20 mouse cellular contexts compared by ENCODE assay signal in the genomic region with DNA sequence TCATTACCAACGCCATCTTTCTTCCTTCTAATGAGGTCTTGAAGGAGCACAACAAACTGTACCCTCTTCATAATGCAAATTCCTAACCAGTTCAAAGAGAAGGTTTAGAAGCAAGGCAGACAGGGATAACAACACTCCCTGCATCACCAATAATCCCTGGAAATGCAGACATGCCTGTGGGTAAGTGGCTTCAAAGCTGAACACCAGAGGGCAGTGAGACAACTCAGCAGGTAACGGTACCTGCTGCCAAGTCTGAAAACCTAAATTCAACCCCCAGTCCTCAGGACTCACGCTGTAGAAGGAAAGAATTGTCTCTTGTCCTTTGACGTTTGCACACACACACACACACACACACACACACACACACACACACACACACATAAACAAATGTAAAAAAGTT.
A peak's percentile ranks its signal among the peaks of the same experiment; 100 is the strongest.
DNase-seq lines count a peak whose midpoint lies in the region; ATAC-seq and TF ChIP-seq lines count a peak whose summit lies in the region.
"Had no signal": no experiment of that assay in that cellular context is flagged by ENCODE, and none has a peak within 500 bp of the region (broad histone marks: within the 10 kb centered on the region; RNA-seq: fewer than 3 reads in every experiment).

No protein-coding gene starts in this region.

- H3K4me3 ChIP-seq in kidney, adult 2 months (ENCODE audit: insufficient read depth, low read depth, low read length) = no peak overlapping the region
- no peak overlapping the region for H3K4me3 ChIP-seq in lung, embryonic 14.5 days (ENCODE audit: low read depth, low read length)
- H3K4me3 ChIP-seq in stomach, postnatal 0 days (ENCODE audit: low read depth, low read length) = no peak overlapping the region
- H3K4me3 ChIP-seq: heart, embryonic 12.5 days; hindbrain, embryonic 13.5 days; layer of hippocampus, adult 2 months; limb, embryonic 15.5 days had no signal

- 54% methylated on average over 4 of the region's 4 CpGs for WGBS in kidney, adult 2 months
- WGBS in lung, embryonic 14.5 days = 41% methylated on average over 4 of the region's 4 CpGs
- WGBS in stomach, postnatal 0 days = 48% methylated on average over 4 of the region's 4 CpGs

- H3K4me1 ChIP-seq in kidney, adult 2 months (ENCODE audit: control insufficient read depth, insufficient read depth, low read length) = no peaks in the 10 kb centered on the region
- no peaks in the 10 kb centered on the region; the same call in 1 of the 2 replicates for H3K4me1 ChIP-seq in lung, embryonic 14.5 days (ENCODE audit: insufficient read depth)
- no peaks in the 10 kb centered on the region for H3K4me1 ChIP-seq in stomach, postnatal 0 days (replicated peaks; ENCODE audit: control insufficient read depth, insufficient read depth)
- H3K4me1 ChIP-seq: hindbrain, embryonic 13.5 days; limb, embryonic 15.5 days had no signal

- peak; percentile 31 for TF ChIP-seq CTCF in kidney, adult 2 months (conservative IDR thresholded peaks at IDR 0.05; ENCODE audit: insufficient read depth, insufficient read length, low read depth, low read length)
- peak; percentile 23 for TF ChIP-seq CTCF in lung, embryonic 14.5 days (IDR thresholded peaks at IDR 0.05; ENCODE audit: low read depth)
- TF ChIP-seq CTCF in stomach, postnatal 0 days (IDR thresholded peaks at IDR 0.05; ENCODE audit: low read depth) = peak; percentile 59

- no peak overlapping the region for H3K27ac ChIP-seq in kidney, adult 2 months (ENCODE audit: insufficient read depth, low read depth, low read length)
- no peak overlapping the region for H3K27ac ChIP-seq in lung, embryonic 14.5 days (ENCODE audit: low read depth)
- H3K27ac ChIP-seq in stomach, postnatal 0 days (replicated peaks) = no peak overlapping the region
- H3K27ac ChIP-seq: hindbrain, embryonic 13.5 days; layer of hippocampus, adult 2 months; limb, embryonic 15.5 days had no signal

- no peak for ATAC-seq in lung, embryonic 14.5 days (ENCODE audit: insufficient read depth)
- no peak for ATAC-seq in stomach, postnatal 0 days (ENCODE audit: low FRiP score, low TSS enrichment)
- ATAC-seq: intestine, embryonic 16.5 days; midbrain, embryonic 16.5 days had no signal

- H3K36me3 ChIP-seq in kidney, adult 2 months (ENCODE audit: control insufficient read depth, insufficient read depth, low read length) = no peaks in the 10 kb centered on the region
- H3K36me3 ChIP-seq in lung, embryonic 14.5 days (ENCODE audit: insufficient read depth) = no peaks in the 10 kb centered on the region
- H3K36me3 ChIP-seq in stomach, postnatal 0 days (ENCODE audit: control insufficient read depth, insufficient read depth, low read length) = no peaks in the 10 kb centered on the region
- H3K36me3 ChIP-seq: heart, embryonic 12.5 days; hindbrain, embryonic 13.5 days; limb, embryonic 15.5 days had no signal

- peak; percentile 45 to 56 for DNase-seq in cerebellum, postnatal 14 days
- no peak for DNase-seq in cerebellum, adult 9-11 months
- no peak for DNase-seq in kidney, adult 2 months
- no peak for DNase-seq in kidney, adult 8-10 months
- DNase-seq in lung, embryonic 14.5 days = no peak
- no peak for DNase-seq in lung, postnatal 14 days
- DNase-seq in stomach, postnatal 0 days (ENCODE audit: low spot score) = no peak
- DNase-seq in adrenal gland, postnatal 25 days = no peak
- DNase-seq: kidney, postnatal 14 days; layer of hippocampus, postnatal 36 days; lung, postnatal 36 days; right cerebral cortex, postnatal 25 days; thymus, adult 18-20 months; thymus, postnatal 4 days had no signal

- no peak for TF ChIP-seq POLR2A in kidney, adult 2 months (IDR thresholded peaks at IDR 0.05; ENCODE audit: low read depth, low read length)

- H3K9me3 ChIP-seq in lung, embryonic 14.5 days (ENCODE audit: low read depth, low read length) = no peaks in the 10 kb centered on the region
- no peaks in the 10 kb centered on the region for H3K9me3 ChIP-seq in stomach, postnatal 0 days (ENCODE audit: control insufficient read depth, low read length)
- H3K9me3 ChIP-seq: heart, embryonic 12.5 days; hindbrain, embryonic 13.5 days; limb, embryonic 15.5 days had no signal

- H3K4me2 ChIP-seq in lung, embryonic 14.5 days = no peak overlapping the region
- no peak overlapping the region for H3K4me2 ChIP-seq in stomach, postnatal 0 days (replicated peaks; ENCODE audit: low read depth)
- H3K4me2 ChIP-seq: heart, embryonic 12.5 days; hindbrain, embryonic 13.5 days; limb, embryonic 15.5 days had no signal

- H3K27me3 ChIP-seq in kidney, adult 2 months (replicated peaks; ENCODE audit: control insufficient read depth, insufficient read depth, low read length) = no peaks in the 10 kb centered on the region
- no peaks in the 10 kb centered on the region for H3K27me3 ChIP-seq in lung, embryonic 14.5 days (ENCODE audit: insufficient read depth, low read length)
- no peaks in the 10 kb centered on the region for H3K27me3 ChIP-seq in stomach, postnatal 0 days (ENCODE audit: control insufficient read depth, insufficient read depth, low read length)
- H3K27me3 ChIP-seq: heart, embryonic 12.5 days; hindbrain, embryonic 13.5 days; limb, embryonic 15.5 days had no signal

- no peak for TF ChIP-seq EP300 in stomach, postnatal 0 days (optimal IDR thresholded peaks at IDR 0.05)

- no peak overlapping the region for H3K9ac ChIP-seq in lung, embryonic 14.5 days
- no peak overlapping the region for H3K9ac ChIP-seq in stomach, postnatal 0 days (ENCODE audit: low read length)
- H3K9ac ChIP-seq: heart, embryonic 12.5 days; hindbrain, embryonic 13.5 days; limb, embryonic 15.5 days had no signal

Comparison
In these comparisons a context has a peak if more than half of its experiments do, and no peak if none do; other contexts are left out.
1. DNase-seq: peak in cerebellum, postnatal 14 days (2 of 2); none in cerebellum, adult 9-11 months (single experiment), kidney, adult 2 months (single experiment), kidney, adult 8-10 months (0 of 2), lung, embryonic 14.5 days (single experiment), lung, postnatal 14 days (single experiment), stomach, postnatal 0 days (single experiment) and adrenal gland, postnatal 25 days (single experiment).
2. Peak in every context shown above with its lines, with median percentiles within 50 percentile points of each other: CTCF ChIP-seq.